ENCODE assay signal across 13 mouse cellular contexts in genomic region chr5:105704573-105704972, GRCm38 (mm10). TPM values are rescaled to one million over a fixed set of nuclear protein-coding genes. Genes with fewer than 3 reads are reported as not detected.
A peak's percentile ranks its signal among the peaks of the same experiment; 100 is the strongest.
DNase-seq lines count a peak whose midpoint lies in the region; ATAC-seq and TF ChIP-seq lines count a peak whose summit lies in the region.
"Had no signal": no experiment of that assay in that cellular context is flagged by ENCODE, and none has a peak within 500 bp of the region (broad histone marks: within the 10 kb centered on the region; RNA-seq: fewer than 3 reads in every experiment).

No protein-coding gene starts in this region.

- no peak for TF ChIP-seq EP300 in stomach, postnatal 0 days (optimal IDR thresholded peaks at IDR 0.05)

- DNase-seq in kidney, adult 11 months, result peak; percentile 35
- no peak for DNase-seq in stomach, postnatal 0 days (ENCODE audit: low spot score)
- DNase-seq in frontal cortex, postnatal 36 days (ENCODE audit: low spot score in 2 of 2), result no peak
- no peak for DNase-seq in cerebellum, adult 11 months
- DNase-seq: adrenal gland, adult 8-10 months; cerebellum, adult 9-10 months; right cerebral cortex, adult 18-20 months had no signal

- 0 out of 2 replicates have a peak, but pooled peaks cover 2% of the 10 kb centered on the region for H3K36me3 ChIP-seq in forebrain, embryonic 16.5 days (ENCODE audit: control insufficient read depth, insufficient read depth)
- H3K36me3 ChIP-seq in forebrain, embryonic 12.5 days (replicated peaks), result 0 out of 2 replicates have a peak, but pooled peaks cover 11% of the 10 kb centered on the region
- 0 out of 2 replicates have a peak, but pooled peaks cover 5% of the 10 kb centered on the region for H3K36me3 ChIP-seq in kidney, embryonic 16.5 days (ENCODE audit: insufficient read depth, low read length)
- no peaks in the 10 kb centered on the region for H3K36me3 ChIP-seq in stomach, embryonic 16.5 days (ENCODE audit: control insufficient read depth, insufficient read depth, low read length)
- no peaks in the 10 kb centered on the region for H3K36me3 ChIP-seq in stomach, postnatal 0 days (ENCODE audit: control insufficient read depth, insufficient read depth, low read length)
- H3K36me3 ChIP-seq: heart, embryonic 13.5 days had no signal

- H3K9me3 ChIP-seq in forebrain, embryonic 16.5 days (ENCODE audit: control insufficient read depth, low read length), result no peaks in the 10 kb centered on the region
- H3K9me3 ChIP-seq in forebrain, embryonic 12.5 days, result no peaks in the 10 kb centered on the region
- H3K9me3 ChIP-seq in kidney, embryonic 16.5 days (ENCODE audit: low read length), result no peaks in the 10 kb centered on the region
- no peaks in the 10 kb centered on the region for H3K9me3 ChIP-seq in stomach, embryonic 16.5 days (replicated peaks; ENCODE audit: control insufficient read depth, low read length)
- H3K9me3 ChIP-seq in stomach, postnatal 0 days (ENCODE audit: control insufficient read depth, low read length), result no peaks in the 10 kb centered on the region
- H3K9me3 ChIP-seq: heart, embryonic 13.5 days had no signal

- TF ChIP-seq CTCF in stomach, postnatal 0 days (IDR thresholded peaks at IDR 0.05; ENCODE audit: low read depth), result no peak

- H3K4me3 ChIP-seq in forebrain, embryonic 16.5 days (replicated peaks; ENCODE audit: low read length), result no peak overlapping the region
- no peak overlapping the region for H3K4me3 ChIP-seq in forebrain, embryonic 12.5 days (replicated peaks)
- H3K4me3 ChIP-seq in kidney, embryonic 16.5 days (ENCODE audit: low read length), result no peak overlapping the region
- H3K4me3 ChIP-seq in stomach, embryonic 16.5 days (replicated peaks; ENCODE audit: low read length), result no peak overlapping the region
- H3K4me3 ChIP-seq in stomach, postnatal 0 days (ENCODE audit: low read depth, low read length), result no peak overlapping the region
- H3K4me3 ChIP-seq: heart, embryonic 13.5 days had no signal

- no peak overlapping the region for H3K9ac ChIP-seq in forebrain, embryonic 16.5 days (replicated peaks; ENCODE audit: low read depth, low read length)
- no peak overlapping the region for H3K9ac ChIP-seq in forebrain, embryonic 12.5 days
- no peak overlapping the region for H3K9ac ChIP-seq in kidney, embryonic 16.5 days (replicated peaks; ENCODE audit: low read length)
- peak overlapping the region; percentile 22; the same call in 1 of the 2 replicates for H3K9ac ChIP-seq in stomach, embryonic 16.5 days (ENCODE audit: low read length)
- H3K9ac ChIP-seq in stomach, postnatal 0 days (ENCODE audit: low read length), result no peak overlapping the region
- H3K9ac ChIP-seq: heart, embryonic 13.5 days had no signal

- no peak for ATAC-seq in forebrain, embryonic 16.5 days
- ATAC-seq in forebrain, embryonic 12.5 days (ENCODE audit: low FRiP score), result no peak
- no peak for ATAC-seq in kidney, embryonic 16.5 days (ENCODE audit: low FRiP score, low TSS enrichment)
- ATAC-seq in stomach, embryonic 16.5 days (ENCODE audit: insufficient read depth, low FRiP score), result no peak
- no peak for ATAC-seq in stomach, postnatal 0 days (ENCODE audit: low FRiP score, low TSS enrichment)
- ATAC-seq: Patski had no signal

- peak overlapping the region; percentile 32; the same call in 1 of the 2 replicates for H3K27ac ChIP-seq in forebrain, embryonic 16.5 days (ENCODE audit: low read length)
- no peak overlapping the region for H3K27ac ChIP-seq in forebrain, embryonic 12.5 days
- H3K27ac ChIP-seq in kidney, embryonic 16.5 days (ENCODE audit: low read length), result no peak overlapping the region
- no peak overlapping the region for H3K27ac ChIP-seq in stomach, embryonic 16.5 days (ENCODE audit: low read length)
- no peak overlapping the region for H3K27ac ChIP-seq in stomach, postnatal 0 days (replicated peaks)
- H3K27ac ChIP-seq: heart, embryonic 13.5 days had no signal

- no peaks in the 10 kb centered on the region for H3K27me3 ChIP-seq in forebrain, embryonic 16.5 days (replicated peaks; ENCODE audit: control insufficient read depth, insufficient read depth, low read length)
- no peaks in the 10 kb centered on the region for H3K27me3 ChIP-seq in forebrain, embryonic 12.5 days
- no peaks in the 10 kb centered on the region for H3K27me3 ChIP-seq in kidney, embryonic 16.5 days (ENCODE audit: insufficient read depth, low read length)
- H3K27me3 ChIP-seq in stomach, embryonic 16.5 days (ENCODE audit: control insufficient read depth, insufficient read depth, low read length), result no peaks in the 10 kb centered on the region
- no peaks in the 10 kb centered on the region for H3K27me3 ChIP-seq in stomach, postnatal 0 days (ENCODE audit: control insufficient read depth, insufficient read depth, low read length)
- H3K27me3 ChIP-seq: Patski had no signal

- WGBS in forebrain, embryonic 16.5 days, result 36% methylated on average over 9 of the region's 9 CpGs
- WGBS in forebrain, embryonic 12.5 days, result 62% methylated on average over 9 of the region's 9 CpGs
- WGBS in kidney, embryonic 16.5 days, result 46% methylated on average over 9 of the region's 9 CpGs
- 40% methylated on average over 9 of the region's 9 CpGs for WGBS in stomach, embryonic 16.5 days
- WGBS in stomach, postnatal 0 days, result 38% methylated on average over 9 of the region's 9 CpGs

- peak overlapping the region; percentile 0; the same call in 1 of the 2 replicates for H3K4me2 ChIP-seq in forebrain, embryonic 16.5 days (ENCODE audit: low read length)
- H3K4me2 ChIP-seq in forebrain, embryonic 12.5 days, result no peak overlapping the region
- no peak overlapping the region for H3K4me2 ChIP-seq in kidney, embryonic 16.5 days (replicated peaks; ENCODE audit: low read depth, low read length)
- no peak overlapping the region for H3K4me2 ChIP-seq in stomach, embryonic 16.5 days (ENCODE audit: low read depth, low read length)
- no peak overlapping the region for H3K4me2 ChIP-seq in stomach, postnatal 0 days (replicated peaks; ENCODE audit: low read depth)
- H3K4me2 ChIP-seq: heart, embryonic 13.5 days had no signal

- H3K4me1 ChIP-seq in forebrain, embryonic 16.5 days (replicated peaks; ENCODE audit: control insufficient read depth, insufficient read depth, low read length), result peaks cover 45% of the 10 kb centered on the region
- H3K4me1 ChIP-seq in forebrain, embryonic 12.5 days, result peaks cover 41% of the 10 kb centered on the region
- H3K4me1 ChIP-seq in kidney, embryonic 16.5 days (ENCODE audit: insufficient read depth, low read length), result peaks cover 46% of the 10 kb centered on the region
- H3K4me1 ChIP-seq in stomach, embryonic 16.5 days (ENCODE audit: control insufficient read depth, insufficient read depth, low read length), result peaks cover 17% of the 10 kb centered on the region
- H3K4me1 ChIP-seq in stomach, postnatal 0 days (replicated peaks; ENCODE audit: control insufficient read depth, insufficient read depth), result no peaks in the 10 kb centered on the region

RNA-seq across cellular contexts. Expression of gene Lrrc8d, which starts 4.8 kb away (rescaled TPM):
- polyA plus RNA-seq in forebrain, embryonic 16.5 days (2015; fragmentation: Nextera tagmentation; extraction: Ambion mirVana), result 37.5 and 40.8 TPM in 2 replicates
- polyA plus RNA-seq in forebrain, embryonic 12.5 days (2016; fragmentation: Nextera tagmentation; extraction: Ambion mirVana), result 32.7 and 36.6 TPM in 2 replicates
- polyA plus RNA-seq in kidney, embryonic 16.5 days (2015; fragmentation: Nextera tagmentation; extraction: Ambion mirVana), result 28.6 and 33.4 TPM in 2 replicates
- polyA plus RNA-seq in stomach, embryonic 16.5 days (2015; fragmentation: Nextera tagmentation; extraction: Ambion mirVana), result 8.8 and 9.7 TPM in 2 replicates
- 10.2 and 10.7 TPM in 2 replicates for polyA plus RNA-seq in stomach, postnatal 0 days (2015; fragmentation: Nextera tagmentation; extraction: Ambion mirVana)
